Mouse (Mus musculus): ENCODE measurements around the gene Poglut1. TPM values are rescaled to one million over a fixed set of nuclear protein-coding genes. Genes with fewer than 3 reads are reported as not detected.
A peak's percentile ranks its signal among the peaks of the same experiment; 100 is the strongest.

Gene Poglut1
- polyA plus RNA-seq, 1 experiment from 2014 or later, result 53.2 TPM

DNA sequence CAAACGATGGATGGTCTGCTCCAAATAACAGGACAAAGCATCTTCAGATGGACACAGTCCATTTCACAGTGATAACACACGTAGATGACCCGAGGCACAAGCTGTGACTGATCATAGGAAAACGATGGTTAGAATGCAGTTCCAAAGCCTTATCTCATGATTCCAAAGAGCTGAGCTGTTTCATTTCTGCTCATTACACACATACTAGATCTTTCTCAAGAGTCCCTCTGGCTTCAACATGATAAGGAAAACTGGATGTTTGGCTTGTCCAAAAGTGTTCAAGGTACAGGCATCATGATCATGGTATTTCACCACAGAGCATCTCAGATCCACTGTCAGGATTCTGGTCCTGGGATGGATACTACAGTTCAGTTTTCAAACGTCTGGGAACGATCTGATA, 23.8 kb downstream of the Poglut1 start:
- no peak overlapping the region for H3K4me2 ChIP-seq
- H3K36me3 ChIP-seq, result peaks cover 62% of the 10 kb centered on the region
- no peak overlapping the region for H3K4me3 ChIP-seq (replicated peaks)
- WGBS, result 93% methylated on average over 6 of the region's 6 CpGs
- no peaks in the 10 kb centered on the region for H3K27me3 ChIP-seq (replicated peaks)
- peaks cover 14% of the 10 kb centered on the region for H3K4me1 ChIP-seq
- H3K9ac ChIP-seq (replicated peaks), result no peak overlapping the region
- no peak overlapping the region for H3K27ac ChIP-seq (replicated peaks)
- H3K9me3 ChIP-seq (replicated peaks), result no peaks in the 10 kb centered on the region
- no peak for ATAC-seq (ENCODE audit: low FRiP score)

DNA sequence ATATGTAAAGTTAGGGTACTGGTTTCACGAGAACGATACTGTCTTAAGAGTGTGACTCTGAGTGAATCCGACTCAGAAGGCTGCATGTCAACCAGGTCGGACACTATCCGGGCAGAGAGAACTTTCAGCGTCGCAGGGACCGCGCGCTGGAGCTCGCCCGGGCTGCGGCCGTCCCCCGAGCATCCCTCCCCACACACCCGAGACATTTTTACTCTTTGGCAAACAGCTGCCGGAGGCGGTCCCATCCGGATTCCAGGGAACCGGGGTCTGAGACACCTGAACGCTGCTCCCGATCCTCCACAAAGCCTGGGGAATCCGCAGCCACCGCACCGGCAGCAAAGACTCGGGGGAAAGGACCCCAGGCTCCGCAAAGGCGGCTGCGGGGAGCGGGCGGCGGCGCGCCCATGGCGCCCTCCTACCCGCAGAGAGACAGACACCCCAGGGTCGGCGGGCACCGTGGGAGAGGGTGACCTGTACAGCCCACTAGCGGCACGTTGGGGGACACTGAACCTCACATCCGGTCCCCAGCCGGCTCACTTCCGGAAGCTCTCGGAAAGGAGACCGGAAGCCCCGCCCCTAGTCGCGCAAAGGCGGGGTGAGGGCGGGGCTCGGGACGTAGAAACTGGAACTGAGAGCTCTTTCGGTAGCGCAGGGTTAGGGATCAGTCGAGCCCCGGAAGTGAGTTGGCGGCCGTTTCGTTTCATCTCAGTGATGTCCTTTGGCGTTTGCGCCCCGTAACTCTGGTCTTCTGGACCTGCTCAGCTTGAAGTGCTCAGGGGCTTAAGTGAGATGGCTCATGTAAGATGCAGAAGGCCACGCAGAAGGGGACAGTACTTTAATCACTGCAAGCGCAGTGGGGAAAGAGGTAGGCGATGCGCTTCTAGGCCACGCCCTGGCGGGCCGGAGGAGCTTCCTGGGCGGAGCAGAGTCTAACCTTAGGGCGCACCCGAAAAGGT, 27.7 kb downstream of the Poglut1 start, which contains the start of gene Timmdc1:
Gene Timmdc1 (minus strand): TSS at position 535 of the 956 bp plus-strand sequence.
- H3K36me3 ChIP-seq, result peaks cover 33% of the 10 kb centered on the region
- H3K27me3 ChIP-seq (replicated peaks), result no peaks in the 10 kb centered on the region
- H3K9ac ChIP-seq (replicated peaks), result peak within 1 kb of the TSS; percentile 97
- peak within 1 kb of the TSS; percentile 61 for H3K4me2 ChIP-seq
- WGBS, result under 1% methylated on average over 73 of the region's 73 CpGs
- ATAC-seq (ENCODE audit: low FRiP score), result peak; percentile 99
- peaks cover 14% of the 10 kb centered on the region for H3K4me1 ChIP-seq
- H3K9me3 ChIP-seq (replicated peaks), result no peaks in the 10 kb centered on the region
- H3K27ac ChIP-seq (replicated peaks), result peak within 1 kb of the TSS; percentile 93
- H3K4me3 ChIP-seq (replicated peaks), result peak within 1 kb of the TSS; percentile 98

DNA sequence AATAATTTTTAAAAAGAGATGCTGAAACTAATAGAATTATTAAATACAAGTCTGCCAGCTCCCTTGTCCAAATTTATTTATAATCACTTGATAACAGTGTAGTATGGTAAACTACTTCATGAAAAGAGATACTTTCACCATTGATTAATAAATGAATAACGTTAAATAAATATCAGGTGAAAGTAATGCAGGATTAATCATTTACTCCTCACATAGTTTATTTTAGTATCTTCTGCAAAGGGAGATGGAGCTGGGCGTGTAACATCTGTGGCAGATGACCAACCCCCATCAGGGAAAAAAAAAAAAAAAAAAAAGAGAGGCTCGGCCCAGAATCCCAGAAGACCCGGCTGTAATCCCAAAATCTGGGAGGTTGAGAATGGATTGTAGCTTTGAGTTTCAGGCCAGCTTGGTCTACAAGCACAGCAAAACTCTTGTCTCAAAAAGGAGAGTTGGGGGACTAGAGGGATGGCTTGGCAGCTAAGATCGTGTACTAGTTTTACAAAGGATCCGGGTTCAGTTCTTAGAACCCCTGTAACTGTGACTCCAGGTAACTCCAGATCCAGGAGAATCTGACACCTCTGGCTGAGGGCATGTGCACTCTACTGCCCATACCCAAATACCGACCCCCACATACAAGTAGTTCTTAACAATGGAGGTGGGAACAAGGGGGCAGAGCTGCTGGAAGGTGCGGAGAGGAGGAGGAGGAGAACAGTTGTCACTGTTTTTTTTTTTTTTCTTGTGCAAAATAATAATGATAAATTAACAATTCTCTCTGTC, 28.7 kb downstream of the Poglut1 start:
- Histone ChIP-seq H3K4me3 (replicated peaks) (peak overlapping the region; percentile 98), H3K4me1 (peaks cover 14% of the 10 kb centered on the region), H3K27me3 (replicated peaks) (no peaks in the 10 kb centered on the region), H3K36me3 (peaks cover 28% of the 10 kb centered on the region), H3K27ac (replicated peaks) (no peak overlapping the region), H3K4me2 (peak overlapping the region; percentile 61), H3K9ac (replicated peaks) (no peak overlapping the region; the same call in none of the 2 replicates), H3K9me3 (replicated peaks) (no peaks in the 10 kb centered on the region)
- ATAC-seq (ENCODE audit: low FRiP score), result no peak
- 39% methylated on average over 8 of the region's 8 CpGs for WGBS

DNA sequence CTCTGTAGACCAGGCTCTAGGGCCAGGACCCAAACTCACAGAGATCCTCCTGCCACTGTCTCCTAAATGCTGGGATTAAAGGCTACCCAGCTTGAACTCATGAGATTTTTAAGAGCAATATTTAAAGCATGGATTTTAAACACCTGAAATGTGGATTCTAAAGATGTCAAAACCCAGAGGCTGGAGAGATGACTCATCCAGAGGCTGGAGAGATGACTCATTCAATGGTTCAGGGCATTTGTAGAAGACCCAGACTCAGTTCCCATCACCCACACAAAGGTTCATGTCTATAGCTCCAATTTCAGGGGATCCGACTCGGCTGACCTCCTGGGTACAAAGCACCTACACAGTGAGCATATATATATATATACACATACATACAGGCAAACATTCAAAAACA, 30.9 kb downstream of the Poglut1 start:
- Histone ChIP-seq H3K27me3 (replicated peaks) (no peaks in the 10 kb centered on the region), H3K9ac (replicated peaks) (no peak overlapping the region), H3K9me3 (replicated peaks) (no peaks in the 10 kb centered on the region), H3K4me1 (peaks cover 14% of the 10 kb centered on the region), H3K27ac (replicated peaks) (no peak overlapping the region), H3K36me3 (peaks cover 22% of the 10 kb centered on the region), H3K4me3 (replicated peaks) (no peak overlapping the region), H3K4me2 (no peak overlapping the region)
- 98% methylated on average over 2 of the region's 2 CpGs for WGBS
- no peak for ATAC-seq (ENCODE audit: low FRiP score)

DNA sequence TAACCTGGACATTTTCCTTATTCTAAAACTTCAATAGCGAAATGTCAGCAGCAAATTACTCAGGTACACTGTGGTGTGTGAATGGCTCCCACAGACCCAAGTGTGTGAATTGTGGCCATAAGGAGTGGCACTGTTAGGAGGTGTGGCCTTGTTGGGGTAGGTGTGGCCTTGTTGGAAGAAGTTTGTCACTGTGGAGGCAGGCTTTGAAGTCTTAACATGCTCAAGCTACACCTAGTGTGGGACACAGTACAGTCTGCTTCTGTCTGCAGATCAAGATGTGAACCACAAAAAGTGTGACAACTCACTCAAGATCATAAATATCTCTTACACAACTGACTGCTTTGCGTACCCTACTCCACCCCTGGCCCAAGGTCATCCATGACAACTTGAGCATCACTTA, 39.2 kb downstream of the Poglut1 start:
- Histone ChIP-seq H3K27ac (replicated peaks) (no peak overlapping the region), H3K36me3 (peaks cover 57% of the 10 kb centered on the region), H3K9ac (replicated peaks) (no peak overlapping the region), H3K4me1 (no peaks in the 10 kb centered on the region), H3K9me3 (replicated peaks) (no peaks in the 10 kb centered on the region), H3K4me3 (replicated peaks) (no peak overlapping the region), H3K4me2 (no peak overlapping the region), H3K27me3 (replicated peaks) (no peaks in the 10 kb centered on the region)
- ATAC-seq (ENCODE audit: low FRiP score), result no peak
- 96% methylated on average over 2 of the region's 2 CpGs for WGBS

DNA sequence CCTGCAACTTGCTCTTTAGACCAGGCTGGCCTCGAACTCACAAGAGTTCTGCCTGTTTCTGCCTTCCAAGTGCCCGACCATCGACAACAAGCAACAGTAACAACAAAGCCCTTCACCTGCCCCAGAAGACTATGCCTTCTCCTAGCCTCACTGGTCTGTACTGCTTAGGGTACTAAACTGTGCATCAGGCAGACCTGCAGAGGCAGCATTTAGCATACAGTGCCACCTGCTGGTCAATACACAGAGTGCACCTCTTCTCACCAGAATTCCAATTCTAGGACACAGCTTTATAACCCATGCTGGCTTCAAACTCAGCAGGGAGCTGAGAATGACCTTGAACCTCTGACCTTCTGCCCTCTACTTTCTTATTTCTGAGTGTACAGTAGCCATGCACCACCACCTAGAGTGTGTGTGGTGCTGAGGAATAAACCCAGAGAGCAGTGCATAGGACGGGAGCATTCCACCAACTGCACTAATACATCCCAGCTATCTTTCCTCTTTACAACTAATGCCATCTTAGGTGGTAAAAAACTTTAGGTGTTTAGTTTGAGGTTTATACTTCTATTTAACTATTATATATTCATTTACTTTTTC, 43.9 kb downstream of the Poglut1 start:
- no peak overlapping the region for H3K4me2 ChIP-seq
- whole genome bisulfite sequencing, result 80% methylated on average over 4 of the region's 4 CpGs
- no peaks in the 10 kb centered on the region for H3K27me3 ChIP-seq (replicated peaks)
- no peaks in the 10 kb centered on the region for H3K4me1 ChIP-seq
- H3K36me3 ChIP-seq, result peaks cover 58% of the 10 kb centered on the region
- H3K9me3 ChIP-seq (replicated peaks), result no peaks in the 10 kb centered on the region
- H3K27ac ChIP-seq (replicated peaks), result no peak overlapping the region
- peak; percentile 83; the same call in 1 of the 2 replicates for ATAC-seq (ENCODE audit: low FRiP score)
- H3K9ac ChIP-seq (replicated peaks), result no peak overlapping the region
- no peak overlapping the region for H3K4me3 ChIP-seq (replicated peaks)

DNA sequence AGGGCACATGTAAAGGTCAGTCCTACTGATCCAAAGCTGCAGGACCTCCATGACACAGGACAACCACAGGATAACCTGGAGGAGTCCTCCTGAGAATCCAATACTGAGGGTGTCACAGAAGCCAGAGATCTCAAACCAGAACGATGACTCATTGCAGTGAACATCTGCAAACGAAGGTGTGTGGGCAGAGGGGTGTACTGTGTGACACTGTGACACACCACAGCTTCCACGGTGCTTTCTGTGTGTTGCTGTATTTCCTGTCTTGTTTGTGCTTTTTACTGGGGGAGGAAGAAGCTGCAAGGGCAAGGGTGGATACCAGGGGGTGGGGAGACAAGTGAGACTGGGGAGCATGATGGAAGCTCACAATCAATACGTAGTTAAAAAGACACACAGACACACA, 46.5 kb downstream of the Poglut1 start:
- Histone ChIP-seq H3K36me3 (peaks cover 61% of the 10 kb centered on the region), H3K4me2 (no peak overlapping the region), H3K27ac (replicated peaks) (no peak overlapping the region), H3K4me1 (no peaks in the 10 kb centered on the region), H3K9ac (replicated peaks) (no peak overlapping the region), H3K9me3 (replicated peaks) (no peaks in the 10 kb centered on the region), H3K4me3 (replicated peaks) (no peak overlapping the region), H3K27me3 (replicated peaks) (no peaks in the 10 kb centered on the region)
- 96% methylated on average over 4 of the region's 4 CpGs for WGBS
- no peak for ATAC-seq (ENCODE audit: low FRiP score)

DNA sequence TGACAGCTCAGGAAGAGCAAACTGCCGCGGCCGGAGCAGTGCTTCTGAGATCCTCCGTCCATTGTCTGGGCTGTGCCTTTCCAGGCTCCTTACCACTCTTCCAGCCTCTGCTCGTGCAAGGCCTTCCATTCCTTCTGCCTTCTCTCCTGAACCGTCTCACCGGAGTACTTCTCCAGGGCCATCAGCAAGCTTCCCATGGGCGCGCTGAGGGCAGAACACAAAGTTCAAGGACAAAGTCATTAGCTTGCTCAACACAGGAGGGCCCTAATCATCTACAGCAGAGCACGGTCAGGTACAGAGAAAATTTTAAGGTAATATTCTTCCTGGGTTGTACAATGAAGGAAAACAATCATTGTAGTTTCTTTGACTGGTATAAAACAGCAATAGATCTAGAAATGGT, 47.6 kb downstream of the Poglut1 start:
- WGBS, result 94% methylated on average over 10 of the region's 10 CpGs
- H3K27ac ChIP-seq (replicated peaks), result no peak overlapping the region
- peaks cover 61% of the 10 kb centered on the region for H3K36me3 ChIP-seq
- H3K4me2 ChIP-seq, result no peak overlapping the region
- ATAC-seq (ENCODE audit: low FRiP score), result no peak
- no peak overlapping the region for H3K9ac ChIP-seq (replicated peaks)
- no peaks in the 10 kb centered on the region for H3K4me1 ChIP-seq
- H3K4me3 ChIP-seq (replicated peaks), result no peak overlapping the region
- no peaks in the 10 kb centered on the region for H3K27me3 ChIP-seq (replicated peaks)
- H3K9me3 ChIP-seq (replicated peaks), result no peaks in the 10 kb centered on the region

DNA sequence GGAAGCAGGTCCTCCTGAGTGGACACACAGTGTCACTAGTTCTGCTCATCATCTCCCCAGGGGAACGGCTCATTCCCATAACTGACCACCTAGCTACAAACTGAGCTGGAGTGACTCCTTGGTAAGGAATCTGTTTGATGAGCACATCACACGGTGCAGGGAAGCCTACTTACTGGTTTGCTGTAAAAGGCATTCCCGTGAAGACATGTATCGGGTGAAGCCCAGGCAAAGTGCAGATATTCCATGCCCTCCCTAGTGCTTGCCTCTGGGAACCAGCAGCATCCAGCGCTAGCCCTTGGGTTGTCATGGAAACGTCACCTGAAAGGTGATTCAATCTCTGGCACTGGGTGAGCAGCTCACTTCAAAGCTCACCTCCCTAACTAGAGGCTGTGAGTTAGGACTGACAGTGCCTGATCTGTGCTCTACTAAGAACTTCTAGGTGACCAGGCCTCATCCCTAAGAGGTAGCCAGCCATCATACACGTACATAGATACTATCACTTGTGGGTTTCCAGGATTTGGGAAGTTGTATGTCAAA, 53.4 kb downstream of the Poglut1 start:
- no peaks in the 10 kb centered on the region for H3K4me1 ChIP-seq
- peaks cover 36% of the 10 kb centered on the region for H3K36me3 ChIP-seq
- no peak overlapping the region for H3K4me2 ChIP-seq
- no peak overlapping the region for H3K9ac ChIP-seq (replicated peaks)
- no peak overlapping the region for H3K27ac ChIP-seq (replicated peaks)
- ATAC-seq (ENCODE audit: low FRiP score), result no peak
- WGBS, result 84% methylated on average over 7 of the region's 7 CpGs
- H3K4me3 ChIP-seq (replicated peaks), result no peak overlapping the region
- H3K9me3 ChIP-seq (replicated peaks), result no peaks in the 10 kb centered on the region
- no peaks in the 10 kb centered on the region for H3K27me3 ChIP-seq (replicated peaks)

DNA sequence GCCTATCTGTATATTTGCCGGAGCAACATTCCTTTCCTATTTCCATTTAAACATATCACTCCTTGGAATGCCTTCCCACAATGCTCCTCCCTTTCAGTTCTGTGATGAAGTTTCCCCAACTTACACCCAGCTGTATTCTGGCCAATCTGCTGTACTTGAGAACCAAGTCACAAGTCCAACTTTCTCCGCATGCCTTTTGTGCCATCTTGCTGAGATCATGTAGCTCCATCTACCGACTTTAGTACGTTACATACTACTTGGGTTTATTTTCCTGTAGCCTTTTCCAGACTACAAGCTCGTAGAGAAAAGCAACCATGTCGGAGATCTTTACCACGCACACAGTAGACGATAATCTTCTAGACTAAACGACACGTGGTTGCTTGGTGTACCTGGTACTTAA, 56.2 kb downstream of the Poglut1 start:
- Histone ChIP-seq H3K9ac (replicated peaks) (no peak overlapping the region), H3K27me3 (replicated peaks) (no peaks in the 10 kb centered on the region), H3K4me3 (replicated peaks) (no peak overlapping the region), H3K4me1 (no peaks in the 10 kb centered on the region), H3K4me2 (no peak overlapping the region), H3K9me3 (replicated peaks) (no peaks in the 10 kb centered on the region), H3K27ac (replicated peaks) (no peak overlapping the region), H3K36me3 (peaks cover 22% of the 10 kb centered on the region)
- WGBS, result 88% methylated on average over 10 of the region's 10 CpGs
- ATAC-seq (ENCODE audit: low FRiP score), result no peak

DNA sequence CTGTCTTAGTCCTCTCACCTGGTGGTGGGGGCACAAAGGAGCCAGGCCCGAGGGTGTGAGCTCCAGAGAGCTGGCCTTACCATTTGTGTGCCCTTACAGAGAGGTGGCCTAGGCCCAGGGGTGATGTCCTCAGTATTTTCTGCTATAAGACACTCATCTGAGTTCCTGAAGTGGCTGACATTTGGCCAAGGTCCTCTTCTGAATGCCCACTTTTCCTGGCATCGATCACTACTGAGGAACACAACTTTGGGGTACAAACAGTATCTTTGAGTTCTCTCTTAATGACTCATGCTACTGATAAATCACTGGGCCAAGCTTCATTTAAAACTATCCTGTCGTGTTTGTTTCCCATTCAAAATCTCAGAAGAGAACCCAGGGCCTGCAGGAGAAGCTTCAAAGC, 57.5 kb downstream of the Poglut1 start:
- no peak overlapping the region for H3K4me2 ChIP-seq
- no peaks in the 10 kb centered on the region for H3K9me3 ChIP-seq (replicated peaks)
- H3K9ac ChIP-seq (replicated peaks), result no peak overlapping the region
- 82% methylated on average over 3 of the region's 3 CpGs for WGBS
- H3K4me1 ChIP-seq, result no peaks in the 10 kb centered on the region
- no peak overlapping the region for H3K4me3 ChIP-seq (replicated peaks)
- no peak for ATAC-seq (ENCODE audit: low FRiP score)
- H3K36me3 ChIP-seq, result peaks cover 11% of the 10 kb centered on the region
- no peaks in the 10 kb centered on the region for H3K27me3 ChIP-seq (replicated peaks)
- no peak overlapping the region for H3K27ac ChIP-seq (replicated peaks)

All from neural tube, embryonic 15.5 days (tissue).